Mouse (Mus musculus): ENCODE results near the gene Gm43191. TPM values are rescaled to one million over a fixed set of nuclear protein-coding genes. Genes with fewer than 3 reads are reported as not detected.

Gm43191 gene
- not detected for polyA plus RNA-seq (2017; shearing (Covaris generic))

DNA sequence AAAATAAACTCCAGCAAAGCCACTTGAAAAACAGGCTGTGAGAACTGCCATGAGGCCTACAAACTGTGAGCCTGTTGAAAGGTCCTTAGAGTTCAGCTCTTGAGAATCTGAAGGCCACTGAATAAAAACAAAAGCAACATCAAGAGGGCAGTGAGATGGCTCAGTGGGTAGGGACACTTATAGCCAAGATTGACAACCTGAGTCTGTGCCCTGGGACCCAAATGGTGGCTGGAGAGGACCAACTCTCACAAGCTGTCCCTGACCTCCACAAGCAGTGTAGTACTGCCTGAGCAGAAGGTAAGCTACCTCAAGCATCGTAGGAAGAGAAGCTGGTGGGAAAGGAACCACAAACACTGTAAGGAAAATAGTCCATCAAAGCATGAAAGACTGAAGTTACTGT, at the start of gene Gm43191:
TSS of gene Gm43191 (minus strand) at position 101 of the 400 bp plus-strand sequence.

DNA sequence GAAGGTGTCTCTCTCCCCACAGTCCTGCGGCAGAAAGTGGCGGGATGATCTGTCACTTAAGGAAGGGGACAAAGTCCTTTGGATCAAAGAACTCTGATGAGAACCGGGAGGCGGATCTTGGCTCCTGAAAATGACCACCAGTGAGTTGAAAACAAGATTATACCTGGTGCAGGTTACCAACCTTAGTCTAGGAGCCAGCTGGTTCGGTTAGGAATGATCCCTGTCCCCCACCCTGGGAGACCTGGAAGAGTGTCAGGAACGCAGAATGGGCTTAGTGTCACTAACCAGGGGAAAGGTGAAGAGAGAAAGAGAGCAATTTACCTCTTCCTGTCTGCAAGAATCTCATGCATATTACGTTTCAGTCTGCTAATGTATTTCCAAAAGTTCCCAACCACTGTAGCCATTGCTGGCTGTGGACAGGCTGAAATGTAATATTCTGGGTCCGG, 31.4 kb upstream of the Gm43191 start, which contains the start of gene Slc35a3:
TSS of gene Slc35a3 (minus strand) at position 396 of the 446 bp plus-strand sequence.

GRCm38 (mm10) chr3:116662463-116662863, 18.6 kb downstream of the Gm43191 start, which contains the start of gene Mfsd14a:
Mfsd14a (minus strand) TSS chr3:116662677.

GRCm38 (mm10) chr3:116614295-116614892, 66.7 kb downstream of the Gm43191 start, which contains the start of gene Trmt13:
Trmt13 (minus strand) TSS chr3:116614587.

GRCm38 (mm10) chr3:116594728-116595602, 86.1 kb downstream of the Gm43191 start, which contains the start of gene Sass6:
Sass6 (plus strand) TSS chr3:116594982.

Other genes with a start within 250 kb of the Gm43191 start
- gene Rtca, start 173.1 kb downstream of the Gm43191 start, polyA plus RNA-seq (2017; shearing (Covaris generic)) = 47.8 TPM
- 19.8 TPM for gene Dbt, start 168.2 kb downstream of the Gm43191 start, polyA plus RNA-seq (2017; shearing (Covaris generic))
- 0.59 TPM for gene Lrrc39, start 118.3 kb downstream of the Gm43191 start, polyA plus RNA-seq (2017; shearing (Covaris generic))
- 7.9 TPM for gene Sass6, start 86.3 kb downstream of the Gm43191 start, polyA plus RNA-seq (2017; shearing (Covaris generic))
- 48.1 TPM for gene Trmt13, start 66.7 kb downstream of the Gm43191 start, polyA plus RNA-seq (2017; shearing (Covaris generic))
- 92.8 TPM for gene Mfsd14a, start 18.6 kb downstream of the Gm43191 start, polyA plus RNA-seq (2017; shearing (Covaris generic))
- 7.2 TPM for gene Slc35a3, start 31.6 kb upstream of the Gm43191 start, polyA plus RNA-seq (2017; shearing (Covaris generic))
- 6.3 TPM for gene Agl, start 126.9 kb upstream of the Gm43191 start, polyA plus RNA-seq (2017; shearing (Covaris generic))
- gene Frrs1, start 178.2 kb upstream of the Gm43191 start, polyA plus RNA-seq (2017; shearing (Covaris generic)) = 25.3 TPM

Data from inflammation-experienced regulatory T-cells, adult 16 weeks (primary cell).